Mouse (Mus musculus): ENCODE data around the gene Cryba2. TPM values are rescaled to one million over a fixed set of nuclear protein-coding genes. Genes with fewer than 3 reads are reported as not detected.

Cryba2 gene
- total and polyA plus RNA-seq, 3 experiments = 0.30 to 0.55 TPM; not detected in 1

DNA sequence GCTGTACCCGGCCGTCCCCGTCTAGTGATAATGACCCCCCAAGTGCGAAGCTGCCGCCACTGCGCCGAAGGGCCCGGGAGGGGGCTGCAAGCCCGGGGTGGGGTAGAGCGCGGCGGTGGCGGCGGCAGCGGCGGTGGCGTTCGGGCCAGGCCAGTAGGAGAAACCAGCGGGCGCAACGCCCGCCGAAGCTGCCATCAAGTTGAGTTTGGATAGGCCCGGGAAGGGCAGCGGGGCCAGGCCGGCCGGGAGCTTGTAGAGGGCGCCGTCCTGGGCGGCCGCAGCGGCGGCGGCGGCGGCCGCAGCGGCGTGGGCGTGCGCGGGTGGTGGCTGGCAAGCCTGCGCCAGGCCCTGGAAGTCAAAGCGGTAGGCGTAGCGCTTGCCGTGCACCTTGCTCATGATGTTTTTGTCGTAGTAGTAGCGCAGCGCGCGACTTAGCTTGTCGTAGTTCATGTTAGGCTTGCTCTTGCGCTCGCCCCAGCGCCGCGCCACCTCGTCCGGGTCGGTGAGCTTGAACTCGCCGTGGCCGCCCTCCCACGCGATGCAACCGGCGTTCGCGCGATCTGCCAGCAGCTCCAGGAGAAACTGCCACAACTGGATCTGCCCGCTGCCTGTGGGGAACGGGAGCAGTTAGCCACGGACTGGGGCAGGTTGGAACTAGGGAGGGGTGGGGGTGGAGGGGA, 10.7 kb downstream of the Cryba2 start (continued):
- TF ChIP-seq E2F4 (IDR thresholded peaks at IDR 0.05; ENCODE audit: insufficient replicate concordance, low read depth, low read length) (no peak), UBTF (IDR thresholded peaks at IDR 0.05; ENCODE audit: low read depth, low read length) (no peak)

DNA sequence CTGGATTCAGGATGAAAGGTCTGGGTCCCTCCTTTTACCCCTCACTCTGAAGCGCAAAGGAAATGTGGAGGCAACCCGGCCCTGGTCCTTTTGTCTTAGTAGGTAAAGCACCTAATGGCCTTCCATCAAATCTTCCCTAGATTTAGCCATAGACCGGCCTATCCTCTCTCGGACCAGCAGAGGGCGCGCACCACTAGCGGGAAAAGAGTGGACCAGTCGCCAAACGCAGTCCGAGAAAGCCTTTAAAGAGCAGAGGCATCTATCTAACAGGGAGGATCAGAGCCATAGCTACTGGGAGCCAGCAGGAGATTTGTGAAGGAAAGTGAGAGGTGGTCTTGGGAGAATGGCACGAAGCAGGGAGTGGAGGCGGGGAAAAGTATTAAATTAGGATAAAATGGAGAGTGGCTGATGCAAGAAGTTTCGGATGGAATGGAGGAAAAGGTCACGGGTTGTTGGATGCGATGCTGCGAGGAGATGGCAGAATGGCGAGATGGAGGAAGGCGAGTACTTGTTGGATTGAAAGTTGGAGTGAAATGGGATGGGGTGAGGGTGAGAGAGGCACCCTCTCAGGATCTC, 12.1 kb downstream of the Cryba2 start:
- peaks cover 2 to 5% of the 10 kb centered on the region in 2 experiments; a peak in 2 of 4 replicates for H3K4me1 ChIP-seq (ENCODE audit: control insufficient read depth in 1 of 2, insufficient read depth in 2 of 2)
- no peak overlapping the region for H3K9ac ChIP-seq (ENCODE audit: insufficient read depth, low read depth)
- TF ChIP-seq TCF12 (IDR thresholded peaks at IDR 0.05; ENCODE audit: low read depth, low read length) (no peak), HCFC1 (IDR thresholded peaks at IDR 0.05; ENCODE audit: low read depth, low read length) (no peak), SMC3 (IDR thresholded peaks at IDR 0.05; ENCODE audit: low read depth, low read length) (peak; percentile 87), RAD21 (IDR thresholded peaks at IDR 0.05; ENCODE audit: low read depth, low read length) (peak; percentile 91), CTCF (conservative IDR thresholded peaks at IDR 0.05 in 1 of 2, IDR thresholded peaks at IDR 0.05 in 1 of 2; ENCODE audit: low read depth in 2 of 2, low read length in 2 of 2) (peak; percentile 56 to 94)
- H3K4me3 ChIP-seq (replicated peaks in 1 of 3; ENCODE audit: low read depth in 2 of 3, low read length in 2 of 3, poor library complexity in 1 of 3) = no peak overlapping the region
- H3K4me2 ChIP-seq (ENCODE audit: insufficient read depth, low read depth, poor library complexity, severe bottlenecking) = no peak overlapping the region
- H3K36me3 ChIP-seq (replicated peaks in 1 of 2; ENCODE audit: control insufficient read depth in 1 of 2, insufficient read depth in 1 of 2, low read length in 1 of 2) = no peaks in the 10 kb centered on the region
- H3K79me2 ChIP-seq (replicated peaks; ENCODE audit: control insufficient read depth, extremely low read depth, insufficient read depth, poor library complexity, severe bottlenecking) = no peaks in the 10 kb centered on the region
- peaks cover 44% of the 10 kb centered on the region for H3K27me3 ChIP-seq (replicated peaks)
- peak; percentile 75 for DNase-seq (ENCODE audit: extremely low read depth)
- no peak overlapping the region for H3K27ac ChIP-seq (ENCODE audit: insufficient read depth, low read depth)
- peaks cover 26% of the 10 kb centered on the region for H3K9me3 ChIP-seq (replicated peaks; ENCODE audit: low read length)
- dilution Hi-C loops (cut with MboI; ENCODE audit: extremely low pct_ligation_motif_present, extremely low pct_unique_long_range_greater_than_20kb, low sequenced_read_pairs) (no loop called here), in situ Hi-C loops (cut with MboI; ENCODE audit: low pct_ligation_motif_present, low pct_unique_long_range_greater_than_20kb, low sequenced_read_pairs) (no loop called here)

DNA sequence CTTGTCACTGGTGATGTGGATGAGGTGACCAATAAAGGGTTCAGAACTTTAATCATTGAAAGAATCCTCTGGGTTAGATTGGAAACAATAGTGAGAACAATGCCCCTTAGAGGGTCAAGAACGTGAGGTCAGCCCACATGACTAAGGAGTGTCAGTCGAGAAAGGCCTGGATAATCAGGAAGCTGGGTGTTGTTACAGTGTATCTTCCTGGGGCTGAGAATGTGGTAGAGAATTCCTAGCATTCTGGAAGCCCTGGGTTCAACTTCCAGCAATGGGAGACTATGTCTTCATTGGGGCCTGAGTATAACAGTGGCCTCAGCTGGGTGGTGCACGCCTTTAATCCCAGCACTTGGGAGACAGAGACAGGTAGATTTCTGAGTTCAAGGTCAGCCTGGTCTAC, 15.7 kb downstream of the Cryba2 start:
- Histone ChIP-seq H3K4me3 (replicated peaks in 1 of 3; ENCODE audit: low read depth in 2 of 3, low read length in 2 of 3, poor library complexity in 1 of 3) (no peak overlapping the region), H3K36me3 (replicated peaks in 1 of 2; ENCODE audit: control insufficient read depth in 1 of 2, insufficient read depth in 1 of 2, low read length in 1 of 2) (no peaks in the 10 kb centered on the region), H3K4me2 (ENCODE audit: insufficient read depth, low read depth, poor library complexity, severe bottlenecking) (no peak overlapping the region), H3K79me2 (replicated peaks; ENCODE audit: control insufficient read depth, extremely low read depth, insufficient read depth, poor library complexity, severe bottlenecking) (no peaks in the 10 kb centered on the region), H3K9ac (ENCODE audit: insufficient read depth, low read depth) (no peak overlapping the region), H3K27me3 (replicated peaks) (peaks cover 56% of the 10 kb centered on the region), H3K27ac (ENCODE audit: insufficient read depth, low read depth) (no peak overlapping the region), H3K4me1 (ENCODE audit: control insufficient read depth in 1 of 2, insufficient read depth in 2 of 2) (peaks cover 2 to 5% of the 10 kb centered on the region in 2 experiments; a peak in 2 of 4 replicates), H3K9me3 (replicated peaks; ENCODE audit: low read length) (peaks cover under 1% of the 10 kb centered on the region)
- TF ChIP-seq BHLHE40 (IDR thresholded peaks at IDR 0.05; ENCODE audit: low read depth, low read length) (no peak), ZMIZ1 (IDR thresholded peaks at IDR 0.05; ENCODE audit: low read depth, low read length) (no peak), RCOR1 (conservative IDR thresholded peaks at IDR 0.05; ENCODE audit: low read depth, low read length) (no peak), ETS1 (conservative IDR thresholded peaks at IDR 0.05; ENCODE audit: low read depth, low read length) (no peak), USF2 (conservative IDR thresholded peaks at IDR 0.05; ENCODE audit: low read depth, low read length) (no peak), GABPA (IDR thresholded peaks at IDR 0.05; ENCODE audit: insufficient replicate concordance, low read depth, low read length) (no peak), MAZ (IDR thresholded peaks at IDR 0.05; ENCODE audit: low read depth, low read length) (no peak), TBP (conservative IDR thresholded peaks at IDR 0.05; ENCODE audit: low read depth, low read length) (no peak), CHD2 (IDR thresholded peaks at IDR 0.05; ENCODE audit: low read length) (no peak), PAX5 (IDR thresholded peaks at IDR 0.05; ENCODE audit: low read length) (no peak), TCF12 (IDR thresholded peaks at IDR 0.05; ENCODE audit: low read depth, low read length) (no peak), MAFK (IDR thresholded peaks at IDR 0.05; ENCODE audit: insufficient replicate concordance, low read length) (no peak), IRF4 (IDR thresholded peaks at IDR 0.05; ENCODE audit: low read depth, low read length) (no peak), KAT2A (IDR thresholded peaks at IDR 0.05; ENCODE audit: insufficient replicate concordance, low read length) (no peak), ZKSCAN1 (IDR thresholded peaks at IDR 0.05; ENCODE audit: borderline replicate concordance, low read depth, low read length) (no peak), MXI1 (IDR thresholded peaks at IDR 0.05; ENCODE audit: low read depth, low read length) (no peak), EP300 (IDR thresholded peaks at IDR 0.05; ENCODE audit: low read length) (no peak), SIN3A (IDR thresholded peaks at IDR 0.05; ENCODE audit: low read length) (no peak), RAD21 (IDR thresholded peaks at IDR 0.05; ENCODE audit: low read depth, low read length) (no peak), E2F4 (IDR thresholded peaks at IDR 0.05; ENCODE audit: insufficient replicate concordance, low read depth, low read length) (no peak)
- DNase-seq (ENCODE audit: extremely low read depth) = no peak
- in situ Hi-C loops (cut with MboI; ENCODE audit: low pct_ligation_motif_present, low pct_unique_long_range_greater_than_20kb, low sequenced_read_pairs) = no loop called here
- dilution Hi-C loops (cut with MboI; ENCODE audit: extremely low pct_ligation_motif_present, extremely low pct_unique_long_range_greater_than_20kb, low sequenced_read_pairs) = no loop called here
